Mouse (Mus musculus) intestine, embryonic 14.5 days (tissue): ENCODE measurements around the gene Faf1. TPM values are rescaled to one million over a fixed set of nuclear protein-coding genes. Genes with fewer than 3 reads are reported as not detected.

Source experiments
- ATAC-seq: fragments of 200-750 bp; cut with Nextera tagmentation; replicated peaks from 2 replicates; pipeline ENCODE4 v1.8.0; 2017; ENCODE audit warnings: low read depth, moderate number of reproducible peaks, moderate TSS enrichment, moderate library complexity; ENCODE audit not compliant: low FRiP score, low TSS enrichment
- DNase-seq: peaks from one replicate; pipeline ENCODE4 v3.0.0-alpha.2; 2018; ENCODE audit warnings: low spot score
- H3K27ac ChIP-seq: fragments of 300-500 bp; sonication (generic); 2 replicates; pipeline ENCODE4 v1.5.1; 2014; ENCODE audit warnings: low read depth, mild to moderate bottlenecking, control low read depth
- H3K27me3 ChIP-seq: fragments of 300-500 bp; sonication (generic); replicated peaks from 2 replicates; pipeline ENCODE4 v1.6.1; 2014; ENCODE audit warnings: low read length, control low read depth; ENCODE audit not compliant: control insufficient read depth, insufficient read depth
- H3K36me3 ChIP-seq: fragments of 300-500 bp; sonication (generic); 2 replicates; pipeline ENCODE4 v1.6.1; 2014; ENCODE audit warnings: low read length, control low read depth; ENCODE audit not compliant: control insufficient read depth, insufficient read depth
- H3K4me1 ChIP-seq: fragments of 300-500 bp; sonication (generic); replicated peaks from 2 replicates; pipeline ENCODE4 v1.6.1; 2014; ENCODE audit warnings: low read length, control low read depth, mixed read lengths; ENCODE audit not compliant: control insufficient read depth, insufficient read depth
- H3K4me2 ChIP-seq: fragments of 300-500 bp; sonication (generic); 2 replicates; pipeline ENCODE4 v1.6.1; 2014; ENCODE audit warnings: low read length
- H3K4me3 ChIP-seq: fragments of 300-500 bp; sonication (generic); 2 replicates; pipeline ENCODE4 v1.5.1; 2014; ENCODE audit warnings: low read depth, low read length, control low read depth, mixed read lengths
- H3K9ac ChIP-seq: fragments of 300-500 bp; sonication (generic); 2 replicates; pipeline ENCODE4 v1.6.1; 2014; ENCODE audit warnings: mild to moderate bottlenecking, low read length
- H3K9me3 ChIP-seq: fragments of 300-500 bp; sonication (generic); 2 replicates; pipeline ENCODE4 v1.6.1; 2016; ENCODE audit warnings: low read length, control low read depth; ENCODE audit not compliant: control insufficient read depth
- WGBS: fragments of 180-500 bp; shearing (Covaris S2); extraction: QIAGEN DNeasy Blood & Tissue Kit; methylation state at CpG from one replicate; pipeline ENCODE4 v1.1.7; 2014; 5-methylcytosine and 5-hydroxymethylcytosine counted together
- polyA plus RNA-seq: library from polyadenylated mRNA; unstranded; fragments of >200 nt; fragmentation: Nextera tagmentation; extraction: Ambion mirVana; gene quantifications from 2 replicates; pipeline ENCODE4 v1.2.1, GENCODE M21; 2014

The Faf1 gene
- polyA plus RNA-seq, 1 experiment from 2014 or later: 32.6 TPM

DNA sequence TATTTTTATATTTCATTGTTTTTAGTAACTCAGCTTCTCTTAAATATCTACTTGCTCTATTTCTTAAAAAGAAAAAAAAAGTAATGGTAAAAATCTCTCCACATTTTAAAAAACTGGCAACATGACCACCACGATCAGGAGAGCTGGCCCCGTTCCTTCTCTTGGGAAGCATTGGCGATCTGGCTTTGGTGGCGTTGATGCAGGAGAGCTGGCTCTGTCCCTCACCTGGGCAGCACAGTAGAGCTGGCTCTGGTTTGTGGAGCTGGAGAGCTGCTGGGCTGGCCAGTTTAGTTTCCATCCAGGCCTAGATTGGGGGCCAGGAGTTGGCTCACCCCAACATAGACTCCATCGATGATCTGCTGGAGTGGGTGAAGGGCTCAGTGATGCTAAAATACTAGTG lies 42.9 kb downstream of the Faf1 start:
- H3K4me1 ChIP-seq: no peaks in the 10 kb centered on the region
- 97% methylated on average over 5 of the region's 5 CpGs for WGBS
- no peak overlapping the region for H3K4me2 ChIP-seq
- no peak overlapping the region for H3K4me3 ChIP-seq
- H3K36me3 ChIP-seq: no peaks in the 10 kb centered on the region
- ATAC-seq: no peak
- no peaks in the 10 kb centered on the region for H3K9me3 ChIP-seq
- no peak overlapping the region for H3K27ac ChIP-seq
- no peaks in the 10 kb centered on the region for H3K27me3 ChIP-seq
- no peak for DNase-seq
- H3K9ac ChIP-seq: no peak overlapping the region

DNA sequence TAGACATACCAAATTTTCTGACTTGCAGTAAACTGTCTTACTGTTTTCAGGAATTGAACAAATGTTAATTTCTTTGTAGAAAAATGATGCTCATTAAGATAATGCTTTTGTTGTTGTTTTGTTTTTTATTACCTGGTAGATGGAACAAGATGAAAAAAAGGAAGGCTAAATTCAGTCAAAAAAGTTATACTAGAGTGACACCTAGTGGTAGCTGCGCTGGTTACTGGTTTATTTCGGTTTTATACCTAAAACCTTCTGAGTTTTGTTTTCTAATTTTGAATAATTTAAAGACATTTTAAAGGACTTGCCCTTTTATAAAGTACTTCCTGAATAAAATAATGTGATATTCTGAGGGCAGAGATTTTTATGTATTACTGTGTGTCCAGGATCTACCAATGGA lies 52.9 kb downstream of the Faf1 start:
- Histone ChIP-seq H3K9me3 (no peaks in the 10 kb centered on the region), H3K4me3 (no peak overlapping the region), H3K27me3 (no peaks in the 10 kb centered on the region), H3K4me1 (no peaks in the 10 kb centered on the region), H3K36me3 (0 out of 2 replicates have a peak, but pooled peaks cover 5% of the 10 kb centered on the region), H3K27ac (no peak overlapping the region), H3K9ac (no peak overlapping the region), H3K4me2 (no peak overlapping the region)
- WGBS: 15% methylated on average over 2 of the region's 2 CpGs
- DNase-seq: no peak
- ATAC-seq: no peak

DNA sequence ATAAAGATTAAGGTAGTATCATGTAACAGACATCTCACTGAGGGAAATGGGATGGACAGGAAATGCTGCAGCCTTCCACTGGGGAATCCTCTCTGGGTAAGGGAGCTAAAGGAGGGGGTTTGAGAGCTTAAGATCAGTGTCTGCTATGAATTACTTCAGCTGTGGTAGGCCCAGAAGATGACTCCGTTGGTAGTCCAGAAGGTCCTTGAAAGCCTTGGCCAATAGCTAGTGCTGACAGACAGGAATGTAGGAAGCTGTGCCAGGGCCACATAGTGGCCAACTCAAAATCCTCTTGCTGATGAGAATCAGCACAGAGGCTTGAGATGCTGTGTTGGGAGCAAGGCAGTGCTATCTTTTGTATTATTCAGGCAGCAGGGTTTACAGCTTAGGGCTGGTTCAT lies 59.4 kb downstream of the Faf1 start:
- DNase-seq: no peak
- WGBS: 38% methylated on average over 1 of the region's 1 CpGs
- H3K9me3 ChIP-seq: no peaks in the 10 kb centered on the region
- H3K4me3 ChIP-seq: no peak overlapping the region
- H3K36me3 ChIP-seq: peaks cover 4% of the 10 kb centered on the region; the same call in 1 of the 2 replicates
- H3K27me3 ChIP-seq: no peaks in the 10 kb centered on the region
- H3K4me1 ChIP-seq: no peaks in the 10 kb centered on the region
- no peak overlapping the region for H3K27ac ChIP-seq
- ATAC-seq: no peak
- no peak overlapping the region for H3K9ac ChIP-seq
- H3K4me2 ChIP-seq: no peak overlapping the region

DNA sequence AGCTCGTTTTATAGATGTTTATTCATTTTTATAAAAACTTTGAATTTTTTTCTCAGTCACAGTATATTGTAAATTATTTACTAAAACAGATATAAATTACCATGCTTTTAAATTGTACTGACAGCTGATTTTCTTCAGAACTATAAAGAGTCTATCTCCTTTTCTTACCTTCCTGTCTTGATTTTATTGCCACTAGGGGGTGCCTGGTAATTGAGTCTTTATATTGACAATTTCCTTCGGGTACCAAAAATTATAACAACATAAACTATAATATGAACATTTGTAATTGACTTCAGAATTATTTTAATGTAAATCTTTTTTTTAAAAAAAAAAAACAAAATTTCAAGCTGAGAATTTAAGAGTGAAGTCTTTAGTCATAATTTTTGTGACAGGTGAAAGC lies 67.6 kb downstream of the Faf1 start:
- Histone ChIP-seq H3K36me3 (peaks cover 2% of the 10 kb centered on the region; the same call in 1 of the 2 replicates), H3K27ac (no peak overlapping the region), H3K9me3 (no peaks in the 10 kb centered on the region), H3K9ac (no peak overlapping the region), H3K4me1 (no peaks in the 10 kb centered on the region), H3K4me2 (no peak overlapping the region), H3K4me3 (no peak overlapping the region), H3K27me3 (no peaks in the 10 kb centered on the region)
- DNase-seq (no peak), ATAC-seq (no peak)
- 83% methylated on average over 2 of the region's 2 CpGs for WGBS

DNA sequence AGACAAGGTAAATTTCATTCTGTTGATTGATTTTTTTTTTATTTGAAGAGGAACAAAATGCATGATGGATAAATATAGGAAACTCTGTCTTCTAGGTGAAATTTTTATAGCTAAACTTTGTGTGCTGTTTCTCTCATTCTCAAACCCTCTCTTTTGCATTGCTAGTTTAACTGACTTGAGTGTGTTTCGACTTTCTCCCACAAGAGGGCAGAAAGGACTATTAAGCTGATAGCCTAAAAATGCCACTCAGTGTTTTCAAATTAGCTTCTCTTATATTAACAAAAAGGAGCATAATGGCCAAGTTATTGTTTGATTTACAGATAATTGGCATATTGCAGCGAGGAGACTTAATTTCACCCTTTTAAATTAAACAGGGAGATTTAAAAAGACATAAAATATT lies 82.6 kb downstream of the Faf1 start:
- H3K36me3 ChIP-seq: no peaks in the 10 kb centered on the region
- H3K27ac ChIP-seq: no peak overlapping the region
- no peak overlapping the region for H3K4me3 ChIP-seq
- no peaks in the 10 kb centered on the region for H3K9me3 ChIP-seq
- no peak for ATAC-seq
- H3K4me2 ChIP-seq: no peak overlapping the region
- H3K4me1 ChIP-seq: no peaks in the 10 kb centered on the region
- H3K27me3 ChIP-seq: no peaks in the 10 kb centered on the region
- no peak for DNase-seq
- H3K9ac ChIP-seq: no peak overlapping the region
- 38% methylated on average over 2 of the region's 2 CpGs for WGBS

DNA sequence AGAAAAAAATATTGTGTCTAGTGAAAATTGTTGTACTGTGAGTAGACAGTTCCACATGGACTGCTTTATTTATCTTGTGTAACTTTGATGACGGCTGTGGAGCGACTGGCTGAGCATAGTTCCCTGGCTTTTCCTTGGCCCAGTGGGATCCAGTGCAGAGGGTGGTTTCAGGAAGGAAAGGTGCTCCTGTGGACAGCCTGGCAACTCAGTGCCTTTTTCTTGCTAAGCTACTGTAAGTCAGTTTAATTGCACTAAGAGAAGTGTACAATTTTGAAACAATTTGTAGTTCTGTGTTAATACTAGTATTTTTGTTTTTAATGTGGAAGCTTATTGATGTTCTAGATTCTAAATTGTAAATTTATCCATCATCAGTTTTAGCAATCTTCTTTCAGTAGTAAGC lies 83.5 kb downstream of the Faf1 start:
- no peak overlapping the region for H3K4me3 ChIP-seq
- no peak overlapping the region for H3K9ac ChIP-seq
- H3K27me3 ChIP-seq: no peaks in the 10 kb centered on the region
- no peak overlapping the region for H3K4me2 ChIP-seq
- H3K4me1 ChIP-seq: no peaks in the 10 kb centered on the region
- DNase-seq: no peak
- no peaks in the 10 kb centered on the region for H3K36me3 ChIP-seq
- H3K9me3 ChIP-seq: no peaks in the 10 kb centered on the region
- WGBS: 73% methylated on average over 2 of the region's 2 CpGs
- ATAC-seq: no peak
- H3K27ac ChIP-seq: no peak overlapping the region

DNA sequence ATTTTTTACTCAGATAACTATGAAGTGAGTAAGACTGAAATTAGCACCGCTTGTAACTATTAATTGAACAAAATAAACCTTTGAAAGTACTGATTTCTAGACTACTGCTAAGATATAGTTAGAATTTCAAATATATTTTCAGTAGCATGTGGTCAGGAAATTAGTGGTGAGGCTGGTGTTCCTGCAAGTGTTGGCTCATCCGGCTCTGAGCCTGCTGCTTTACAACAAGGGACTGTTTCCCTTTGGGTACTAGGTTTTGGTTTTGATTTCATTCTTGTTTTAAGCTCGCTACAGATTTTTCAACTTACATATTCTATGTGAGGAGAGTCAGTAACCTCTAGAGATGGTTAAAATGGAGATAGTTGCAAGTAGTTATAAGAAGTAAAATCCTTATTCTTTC lies 84.1 kb downstream of the Faf1 start:
- no peak overlapping the region for H3K27ac ChIP-seq
- H3K27me3 ChIP-seq: no peaks in the 10 kb centered on the region
- no peak for ATAC-seq
- no peak overlapping the region for H3K9ac ChIP-seq
- H3K4me3 ChIP-seq: no peak overlapping the region
- H3K9me3 ChIP-seq: no peaks in the 10 kb centered on the region
- WGBS: 83% methylated on average over 3 of the region's 3 CpGs
- H3K4me1 ChIP-seq: no peaks in the 10 kb centered on the region
- H3K36me3 ChIP-seq: no peaks in the 10 kb centered on the region
- DNase-seq: no peak
- H3K4me2 ChIP-seq: no peak overlapping the region

DNA sequence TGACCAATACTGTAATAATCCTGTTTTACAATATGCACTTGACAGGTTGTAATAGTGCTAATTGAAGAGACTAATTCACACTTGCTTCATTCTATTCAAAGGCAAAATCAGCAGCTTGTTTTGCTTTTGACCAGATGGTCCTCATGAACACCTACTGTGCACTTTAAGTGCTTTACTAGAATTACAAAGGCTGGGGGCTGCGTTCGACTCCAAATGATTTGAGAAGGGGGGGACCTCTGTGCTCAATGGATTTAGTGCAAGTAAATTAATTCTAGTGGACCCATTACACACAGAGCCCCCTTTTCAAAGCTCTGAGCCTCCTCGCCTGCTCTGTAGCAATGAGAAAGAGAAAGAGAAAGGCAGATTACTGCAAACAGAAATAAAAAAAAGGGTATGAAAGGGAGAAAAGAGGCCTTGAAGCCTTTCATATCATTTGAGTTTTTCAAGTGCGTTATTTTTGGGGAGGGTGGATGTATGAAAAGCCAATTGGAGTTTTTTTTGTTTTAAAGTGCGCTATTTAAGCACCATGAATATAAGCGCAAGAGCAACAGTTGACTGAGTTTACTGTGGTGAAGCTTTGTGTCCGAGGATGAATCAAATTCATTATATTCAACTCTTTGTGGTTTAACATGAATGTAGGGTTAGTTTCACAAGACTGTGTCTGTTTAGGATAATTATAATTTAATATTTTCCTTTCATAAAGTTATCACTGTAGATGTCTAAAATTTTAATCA lies 86.5 kb downstream of the Faf1 start:
- Histone ChIP-seq H3K27ac (no peak overlapping the region), H3K4me1 (no peaks in the 10 kb centered on the region), H3K4me3 (no peak overlapping the region), H3K4me2 (no peak overlapping the region), H3K9me3 (no peaks in the 10 kb centered on the region), H3K9ac (no peak overlapping the region), H3K27me3 (no peaks in the 10 kb centered on the region), H3K36me3 (no peaks in the 10 kb centered on the region)
- 66% methylated on average over 7 of the region's 7 CpGs for WGBS
- no peak for DNase-seq
- no peak for ATAC-seq

DNA sequence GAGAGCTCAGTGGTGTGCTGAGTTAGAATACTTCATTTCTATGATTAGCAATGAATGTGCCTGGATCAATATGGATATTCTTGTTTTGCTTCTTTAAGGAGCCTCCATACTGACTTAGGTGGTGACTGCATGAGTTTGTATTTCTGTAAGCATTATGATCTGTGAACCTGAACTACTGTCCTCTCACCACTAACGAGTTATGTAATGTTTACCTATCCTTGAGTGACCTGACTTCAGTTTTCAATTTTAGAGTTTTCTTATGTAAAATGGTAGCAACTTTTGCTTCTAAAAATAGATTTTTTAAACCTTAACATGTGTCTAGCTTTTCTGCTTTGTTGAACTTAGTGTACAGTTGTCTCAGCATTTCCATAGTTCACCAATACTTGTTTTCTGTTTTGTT lies 92.7 kb downstream of the Faf1 start:
- Histone ChIP-seq H3K4me3 (no peak overlapping the region), H3K9ac (no peak overlapping the region), H3K4me2 (no peak overlapping the region), H3K36me3 (no peaks in the 10 kb centered on the region), H3K9me3 (no peaks in the 10 kb centered on the region), H3K27ac (no peak overlapping the region), H3K27me3 (no peaks in the 10 kb centered on the region), H3K4me1 (no peaks in the 10 kb centered on the region)
- no peak for ATAC-seq
- no peak for DNase-seq
- WGBS: 69% methylated on average over 1 of the region's 1 CpGs
